In genomic region chr6:86547880-86548367, GRCm38 (mm10) we compare ENCODE assay signal across 8 mouse cellular contexts. TPM values are rescaled to one million over a fixed set of nuclear protein-coding genes. Genes with fewer than 3 reads are reported as not detected.
DNase-seq lines count a peak whose midpoint lies in the region; ATAC-seq lines count a peak whose summit lies in the region.

No protein-coding gene starts in this region.

- no peaks in the 10 kb centered on the region for H3K27me3 ChIP-seq in liver, embryonic 11.5 days (replicated peaks; ENCODE audit: control insufficient read depth, insufficient read depth, low read length)

- peaks cover 12% of the 10 kb centered on the region for H3K4me1 ChIP-seq in liver, embryonic 11.5 days (replicated peaks; ENCODE audit: control insufficient read depth, insufficient read depth, low read length)

- peak overlapping the region; percentile 74 for H3K27ac ChIP-seq in liver, embryonic 11.5 days (ENCODE audit: low read depth, low read length)

- DNase-seq in gastrocnemius, adult 18-20 months (ENCODE audit: low spot score): peak; percentile 28
- no peak for DNase-seq in gastrocnemius, postnatal 4 days (ENCODE audit: low spot score in 2 of 2)
- DNase-seq in heart, postnatal 14 days: peak; percentile 13 to 24
- DNase-seq in liver, embryonic 11.5 days (ENCODE audit: low spot score): no peak
- peak; percentile 76 for DNase-seq in skeletal muscle tissue, adult 2 months (ENCODE audit: low read depth, low spot score)
- DNase-seq in left cerebral cortex, postnatal 25 days (ENCODE audit: low spot score in 2 of 2): no peak
- no peak for DNase-seq in ovary, postnatal 10 days (ENCODE audit: low spot score)
- DNase-seq in layer of hippocampus, postnatal 10 days (ENCODE audit: low spot score in 2 of 2): no peak

- H3K4me2 ChIP-seq in liver, embryonic 11.5 days: peak overlapping the region; percentile 30

- no peaks in the 10 kb centered on the region for H3K9me3 ChIP-seq in liver, embryonic 11.5 days (ENCODE audit: control insufficient read depth, low read length)

- H3K9ac ChIP-seq in liver, embryonic 11.5 days (ENCODE audit: low read depth, low read length): peak overlapping the region; percentile 8; the same call in 1 of the 2 replicates

- 48% methylated on average over 8 of the region's 8 CpGs for WGBS in liver, embryonic 11.5 days

- H3K4me3 ChIP-seq in liver, embryonic 11.5 days (ENCODE audit: low read depth, low read length): no peak overlapping the region

- peak; percentile 86 for ATAC-seq in liver, embryonic 11.5 days (replicated peaks; ENCODE audit: low FRiP score)

- peaks cover 15% of the 10 kb centered on the region; the same call in 1 of the 2 replicates for H3K36me3 ChIP-seq in liver, embryonic 11.5 days (ENCODE audit: control insufficient read depth, insufficient read depth, low read length)

- intact Hi-C loops in heart, postnatal 14 days (cut with DNase I): loop anchor here (5.0 kb wide), 1 partner anchor 49 kb away; no protein-coding TSS in a partner anchor
- intact Hi-C loops in left cerebral cortex, postnatal 25 days (cut with DNase I): loop anchor here (5.0 kb wide), 1 partner anchor 119 kb away; the partner anchor contains the start of gene Mxd1

RNA-seq across cellular contexts. Expression of gene Pcbp1, which starts 21.8 kb away (rescaled TPM):
- 100 to 1,000 TPM; 114 to 128 TPM for total RNA-seq in gastrocnemius, adult 18-20 months (2021)
- total RNA-seq in gastrocnemius, postnatal 4 days (2021): 100 to 1,000 TPM; 235 to 247 TPM
- total RNA-seq in heart, postnatal 14 days (2021): 100 to 1,000 TPM; 168 to 179 TPM
- polyA plus RNA-seq in liver, embryonic 11.5 days (2014; fragmentation: Nextera tagmentation; extraction: Ambion mirVana): 543 and 554 TPM in 2 replicates
- 100 to 1,000 TPM; 183 to 189 TPM for total RNA-seq in left cerebral cortex, postnatal 25 days (2021)
- total RNA-seq in layer of hippocampus, postnatal 10 days (2021): 100 to 1,000 TPM; 159 to 184 TPM

Comparison
In these comparisons a context has a peak if more than half of its experiments do, and no peak if none do; other contexts are left out.
1. DNase-seq: peak in gastrocnemius, adult 18-20 months (single experiment), heart, postnatal 14 days (2 of 2) and skeletal muscle tissue, adult 2 months (single experiment); none in gastrocnemius, postnatal 4 days (0 of 2), liver, embryonic 11.5 days (single experiment), left cerebral cortex, postnatal 25 days (0 of 2), ovary, postnatal 10 days (single experiment) and layer of hippocampus, postnatal 10 days (0 of 2).